Mouse (Mus musculus) layer of hippocampus, adult 9-10 months (tissue): ENCODE measurements at regions not wholly inside any gene's neighbourhood (a gene's known extent, or its start where the extent isn't known, plus 50 kb on each side); places are given as distances from the start of the nearest gene placed in this dataset.

ENCODE experiments used
- DNase-seq: peaks from one replicate; pipeline ENCODE4 v3.0.0; 2022; ENCODE audit warnings: low spot score

- no peak for DNase-seq
Measured at GRCm38 (mm10) chr6:14298167-14298566, 426.8 kb upstream of the 2610001J05Rik start.

DNA sequence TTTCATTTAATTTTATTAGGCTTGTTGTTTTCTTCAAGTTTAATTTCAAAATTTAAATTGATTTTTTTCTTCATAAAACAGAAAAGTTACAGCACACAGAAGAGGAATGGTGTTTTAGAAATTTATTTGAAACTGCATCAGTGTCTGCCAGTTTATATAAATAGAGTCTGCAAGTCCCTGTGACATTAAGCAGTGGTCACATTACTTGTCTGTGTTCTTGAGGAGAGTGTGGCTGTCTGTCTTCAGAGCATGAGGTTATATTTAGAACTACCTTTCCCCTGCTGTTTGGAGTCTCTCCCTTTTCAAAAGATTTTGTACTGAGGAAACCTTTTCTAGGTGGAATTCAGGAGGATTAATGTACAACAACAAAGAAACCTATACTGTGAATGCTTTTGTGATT is 426.1 kb upstream of the 2610001J05Rik start:
- DNase-seq: no peak

DNA sequence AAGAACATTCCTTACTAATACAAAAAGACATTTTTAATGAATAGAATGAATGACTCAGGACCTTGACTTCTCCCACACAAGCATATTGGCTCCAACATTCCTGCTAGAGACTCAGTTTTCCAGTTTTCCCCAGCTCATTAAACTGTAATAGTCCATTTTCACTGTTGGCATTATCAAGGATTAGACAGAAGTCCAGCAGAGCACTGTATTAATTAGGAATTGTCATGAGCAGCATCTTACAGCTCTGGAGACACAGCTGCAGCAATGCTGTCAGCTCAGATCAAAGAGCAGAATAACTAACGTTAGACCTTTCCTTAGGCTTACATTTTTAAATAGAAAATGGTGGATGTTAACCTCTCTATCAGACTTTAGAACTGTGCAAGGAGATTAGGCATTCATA is 419.5 kb upstream of the 2610001J05Rik start:
- no peak for DNase-seq

GRCm38 (mm10) chr6:14281476-14281875 is 410.2 kb upstream of the 2610001J05Rik start:
- no peak for DNase-seq

DNA sequence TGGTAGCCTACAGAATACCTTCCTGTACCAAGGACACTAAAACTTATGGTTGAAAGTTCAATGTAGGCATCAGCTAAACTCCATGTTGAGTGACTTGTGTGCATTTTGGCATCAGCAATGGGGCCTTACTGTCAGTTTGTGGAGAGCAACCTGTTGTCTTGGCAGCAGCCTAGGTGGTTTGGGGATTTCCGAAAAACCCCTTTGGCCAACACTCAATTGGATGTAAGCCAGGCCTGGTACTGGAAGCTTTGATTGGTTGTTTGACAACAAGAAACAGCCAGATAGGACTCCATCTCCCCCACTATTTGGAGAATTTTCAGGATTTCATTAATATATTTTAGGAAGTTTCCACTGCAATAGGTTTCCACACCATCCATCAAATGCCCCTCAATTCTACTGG is 390.6 kb upstream of the 2610001J05Rik start:
- no peak for DNase-seq

GRCm38 (mm10) chr6:14240331-14240730 is 369.0 kb upstream of the 2610001J05Rik start:
- no peak for DNase-seq

DNA sequence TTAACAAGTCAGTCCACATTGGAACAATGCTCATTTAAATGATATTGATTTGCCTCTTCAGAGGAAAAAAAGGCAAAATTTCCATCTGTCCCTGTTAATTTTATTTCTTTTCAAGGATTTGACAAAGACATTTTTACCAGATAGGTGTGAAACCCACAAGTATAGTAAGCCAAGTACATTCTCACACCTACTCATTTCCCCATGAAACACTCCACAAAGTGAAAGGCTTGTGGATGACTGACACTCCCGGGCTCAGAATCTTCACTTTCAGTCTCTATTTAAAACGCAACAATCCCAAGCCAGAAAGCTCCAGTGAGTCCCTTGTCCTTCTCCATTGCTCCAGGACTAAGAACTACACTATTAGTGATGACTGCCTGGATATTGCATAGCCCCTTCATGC is 367.8 kb upstream of the 2610001J05Rik start:
- no peak for DNase-seq

GRCm38 (mm10) chr6:14230823-14231222 is 359.5 kb upstream of the 2610001J05Rik start:
- no peak for DNase-seq

GRCm38 (mm10) chr6:14207509-14207908 is 336.2 kb upstream of the 2610001J05Rik start:
- DNase-seq: peak; percentile 10

- DNase-seq: no peak
Measured at GRCm38 (mm10) chr6:14197107-14197506, 325.8 kb upstream of the 2610001J05Rik start.

- DNase-seq: no peak
Measured at GRCm38 (mm10) chr6:14195351-14195750, 324.0 kb upstream of the 2610001J05Rik start.

GRCm38 (mm10) chr6:14191387-14192023 is 320.2 kb upstream of the 2610001J05Rik start:
- DNase-seq: peak; percentile 3

GRCm38 (mm10) chr6:14185921-14186420 is 314.7 kb upstream of the 2610001J05Rik start:
- DNase-seq: peak; percentile 15

DNA sequence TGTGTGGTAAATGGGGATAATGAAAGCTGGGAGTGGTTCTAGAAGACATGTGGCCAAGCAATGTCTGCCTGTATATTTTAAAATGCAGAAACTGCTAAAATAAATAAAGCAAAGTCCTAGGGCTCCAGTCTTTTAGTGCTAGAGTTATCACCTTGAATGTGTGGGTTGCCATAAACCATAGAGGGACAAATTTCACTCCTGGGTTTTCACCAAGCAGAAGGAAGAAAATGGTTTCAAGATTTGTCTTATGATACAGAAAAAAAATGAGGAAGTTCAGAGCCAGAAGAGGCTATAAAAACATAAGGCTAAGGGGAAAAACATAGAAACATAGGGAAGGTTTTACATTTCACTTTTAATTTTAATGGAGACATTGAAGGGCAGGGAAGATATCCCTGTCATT is 276.1 kb upstream of the 2610001J05Rik start:
- DNase-seq: no peak

GRCm38 (mm10) chr6:14146394-14146793 is 275.1 kb upstream of the 2610001J05Rik start:
- DNase-seq: no peak

- DNase-seq: peak; percentile 71
Measured at GRCm38 (mm10) chr6:14142107-14142751, 270.9 kb upstream of the 2610001J05Rik start.

DNA sequence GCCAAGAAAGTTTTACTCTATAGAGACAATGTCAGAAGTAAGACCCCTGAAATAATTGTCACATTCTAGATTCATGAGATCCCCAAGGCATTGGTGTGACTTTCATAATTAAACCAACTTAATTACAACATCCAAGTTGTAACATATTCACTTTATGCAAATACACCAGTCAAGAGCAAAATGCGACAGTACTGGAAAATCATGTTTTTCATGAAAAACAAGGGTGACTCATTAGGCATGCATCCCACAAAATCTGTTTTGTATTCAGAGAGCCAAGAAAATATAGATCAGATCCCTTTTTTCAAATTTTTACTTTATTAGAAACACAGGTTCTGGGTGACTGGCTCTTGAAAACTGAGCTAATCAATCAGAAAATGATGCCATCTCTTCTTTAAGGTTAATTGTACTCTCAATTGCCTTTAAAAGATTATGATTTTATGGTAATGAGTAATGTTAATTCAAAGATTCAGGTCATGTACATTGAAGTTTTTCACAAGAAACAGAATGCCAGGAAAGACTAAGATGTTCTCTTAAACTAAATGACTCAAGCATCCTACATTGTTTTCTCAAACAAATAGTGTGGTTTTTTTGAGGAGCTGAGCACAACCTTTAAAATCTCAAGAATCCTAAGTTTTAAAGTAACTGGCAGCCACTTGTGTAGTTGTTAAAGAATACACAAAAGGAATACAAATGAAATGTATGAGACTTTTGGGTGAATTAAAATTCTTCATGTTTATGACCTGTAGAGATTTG is 259.2 kb upstream of the 2610001J05Rik start:
- peak; percentile 38 for DNase-seq

DNA sequence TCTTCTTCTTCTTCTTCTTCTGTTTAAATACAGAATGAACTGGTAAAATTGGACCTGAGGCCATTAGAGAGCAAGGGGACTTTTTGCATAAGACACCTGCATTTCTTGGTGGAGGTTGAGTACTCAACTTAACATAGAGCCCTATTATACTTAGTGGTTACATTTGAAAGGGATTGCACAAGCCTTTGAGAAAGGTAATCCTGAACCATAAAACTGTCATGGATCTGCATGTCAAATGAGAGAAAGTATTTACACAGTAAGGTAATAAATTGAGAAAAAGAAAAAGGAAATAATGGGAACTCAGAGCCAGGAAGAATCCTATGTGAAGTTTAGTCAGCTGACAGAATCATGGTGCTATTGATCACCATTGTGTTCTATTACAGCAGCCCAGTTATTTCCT is 258.1 kb upstream of the 2610001J05Rik start:
- no peak for DNase-seq

DNA sequence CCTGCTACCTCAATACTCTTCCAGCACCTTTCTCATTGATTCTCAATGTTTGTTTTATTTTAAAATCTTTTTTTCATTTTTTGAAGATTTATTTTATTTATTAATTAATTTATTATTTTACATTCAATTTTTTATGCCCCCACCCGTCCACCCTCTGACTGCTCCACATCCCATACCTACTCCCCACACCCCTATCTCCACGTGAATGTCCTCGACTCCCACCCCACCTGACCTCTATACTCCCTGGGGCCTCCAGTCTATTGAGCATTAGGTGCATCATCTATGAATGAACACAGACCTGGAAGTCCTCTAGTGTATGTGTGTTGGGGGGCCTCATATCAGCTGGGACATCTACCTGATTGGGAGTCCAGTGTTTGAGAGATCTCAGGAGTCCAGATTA is 251.0 kb upstream of the 2610001J05Rik start:
- DNase-seq: no peak

DNA sequence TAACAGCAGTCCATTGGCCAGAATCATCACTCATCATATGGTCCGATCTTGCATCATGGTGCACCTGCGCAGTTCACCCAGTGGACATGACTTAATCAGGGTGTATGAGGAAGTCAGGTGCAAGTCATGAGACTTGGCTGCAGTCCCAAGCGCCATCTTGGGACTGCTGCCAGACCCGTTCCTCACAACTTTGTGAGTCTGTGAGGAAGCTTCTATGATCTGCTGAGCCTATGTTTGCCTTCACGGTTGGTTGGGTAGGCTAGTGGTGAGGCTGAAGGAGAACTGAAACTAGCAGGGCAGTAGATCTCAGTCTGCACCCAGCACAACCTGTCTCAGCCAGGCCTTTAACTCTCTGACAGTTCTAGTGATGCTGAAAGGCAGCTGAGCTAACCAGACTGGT is 250.2 kb upstream of the 2610001J05Rik start:
- DNase-seq: no peak

- DNase-seq: no peak
Measured at GRCm38 (mm10) chr6:14094907-14095306, 223.6 kb upstream of the 2610001J05Rik start.

DNA sequence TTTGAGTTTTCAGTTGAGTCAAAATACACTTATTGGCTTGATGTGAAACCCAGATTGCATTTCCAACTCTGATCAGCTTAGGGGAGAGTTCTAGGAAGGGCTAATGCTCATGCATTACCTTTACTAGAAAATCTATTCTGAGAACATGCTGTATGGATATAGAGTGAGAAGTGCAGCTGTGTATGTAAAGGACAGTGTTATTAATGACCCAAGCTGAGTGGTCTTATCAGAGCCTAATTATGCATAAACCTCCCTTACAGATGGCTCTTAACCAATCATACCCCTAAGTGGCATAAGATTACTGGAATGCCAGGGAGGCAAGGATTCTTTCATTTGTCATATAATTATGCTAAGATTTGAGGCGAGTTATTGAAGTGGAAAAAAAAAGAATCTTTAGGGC is 210.6 kb upstream of the 2610001J05Rik start:
- DNase-seq: no peak

DNA sequence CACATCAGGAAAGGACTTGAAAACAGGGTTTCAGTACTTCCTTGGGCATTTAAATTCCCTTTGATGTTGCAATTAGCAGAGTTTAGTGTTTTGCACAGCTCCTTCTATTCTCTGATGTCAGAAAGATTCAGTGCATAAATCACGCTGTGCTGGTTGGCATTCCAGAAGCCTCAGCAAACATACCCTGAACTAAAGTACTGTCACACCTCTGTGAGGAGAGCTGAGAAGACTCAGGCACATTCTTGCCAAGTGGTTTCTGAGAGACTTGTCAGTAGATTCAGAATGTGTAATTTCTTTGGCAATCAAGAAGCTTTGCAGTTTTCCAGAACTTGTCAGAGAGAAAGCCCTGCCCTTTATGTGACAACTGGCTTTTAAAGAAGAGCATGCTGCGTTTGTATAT is 192.4 kb upstream of the 2610001J05Rik start:
- no peak for DNase-seq
